Mouse (Mus musculus) cerebellum, postnatal 14 days (tissue): ENCODE results near the gene Serpinb1a.

Source experiments
- DNase-seq, 2 experiments: peaks; one replicate each; pipeline ENCODE4 v3.0.0; 2021; ENCODE audit warnings: mixed read lengths in 2 of 2

Gene Serpinb1a

DNA sequence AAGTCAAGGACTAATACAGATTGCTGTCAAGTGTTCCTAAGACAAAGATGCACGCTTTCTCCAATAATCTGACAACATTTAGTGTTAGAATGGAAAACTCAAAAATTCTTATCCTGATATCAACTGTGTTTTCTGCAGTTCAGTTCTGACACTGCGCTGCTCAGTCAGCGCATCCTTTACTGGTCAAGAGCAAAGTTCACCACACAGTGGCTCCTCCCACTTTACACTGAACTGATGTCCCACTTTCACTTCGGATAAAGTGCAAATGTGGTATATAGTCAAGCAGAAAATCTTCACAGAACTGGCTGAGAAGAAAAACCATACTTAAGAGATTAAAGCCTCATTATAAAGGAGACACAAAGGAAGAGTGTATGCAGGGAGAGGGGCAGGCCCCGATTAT is 55.8 kb downstream of the Serpinb1a start:
- no peak for DNase-seq

DNA sequence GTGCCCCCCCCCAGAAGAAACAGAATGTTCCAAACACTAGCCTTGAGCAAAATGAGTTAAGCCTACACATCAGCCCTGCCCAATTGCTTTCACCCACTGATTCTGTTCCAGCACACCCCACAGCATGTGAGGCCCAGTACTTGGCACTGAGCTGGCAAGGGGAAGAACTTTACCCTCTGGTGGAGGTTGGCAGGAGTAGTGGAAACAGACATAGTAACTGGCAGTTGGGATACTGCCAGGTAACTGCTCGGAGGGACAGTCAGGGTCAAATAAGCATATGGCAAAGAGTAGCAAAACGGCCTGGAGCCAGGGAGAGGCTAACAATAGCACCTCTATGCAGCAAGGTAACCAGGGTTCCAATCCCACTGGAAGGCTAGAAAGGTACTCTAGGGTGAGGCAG is 56.4 kb downstream of the Serpinb1a start:
- peak in 1 of 2 experiments; percentile 33 for DNase-seq
